Mouse (Mus musculus): ENCODE measurements around the gene Cog2.

The Cog2 gene

DNA sequence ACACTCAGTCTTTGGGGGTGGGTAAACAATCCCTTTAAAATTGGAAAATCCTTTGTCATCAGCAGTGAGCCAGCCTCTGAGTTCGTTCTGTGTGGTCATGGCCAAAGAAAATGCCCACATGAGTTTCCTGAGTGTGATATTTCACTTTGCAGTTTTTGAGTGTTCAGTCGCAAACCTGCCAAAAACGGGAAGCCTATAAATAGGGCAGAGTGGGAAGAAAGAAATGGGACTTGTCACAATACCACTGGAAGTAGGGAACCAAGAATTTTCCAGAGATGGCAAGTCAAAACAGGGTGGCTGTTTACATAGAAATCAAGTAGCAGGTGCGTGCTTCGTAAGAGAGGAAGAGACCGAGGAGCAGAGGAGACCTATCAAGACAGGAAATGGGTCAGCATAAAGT lies 4.0 kb upstream of the Cog2 start:
- DNase-seq (ENCODE audit: low read depth, low spot score), result no peak

DNA sequence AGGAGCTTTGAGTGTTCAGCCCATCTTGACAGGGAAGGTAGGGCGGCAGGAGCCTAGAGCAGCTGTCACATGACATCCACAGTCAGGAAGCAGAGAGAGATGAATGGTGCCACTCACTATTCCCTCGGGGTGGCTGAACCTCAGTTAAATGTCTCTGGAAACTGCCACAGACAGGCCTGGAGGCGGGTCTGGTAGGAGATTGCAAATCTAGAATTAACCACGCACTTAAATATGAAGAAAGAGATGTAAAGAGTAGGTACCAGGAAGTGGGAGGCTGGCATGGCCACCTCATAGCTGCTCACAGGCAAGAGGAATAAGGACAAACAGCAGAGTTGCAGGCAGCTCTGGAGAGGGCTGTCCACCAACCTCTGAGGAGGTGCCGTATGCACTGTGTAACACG lies 3.4 kb upstream of the Cog2 start:
- DNase-seq (ENCODE audit: low read depth, low spot score), result no peak

GRCm38 (mm10) chr8:124521946-124522345 lies 1.4 kb downstream of the Cog2 start:
- DNase-seq (ENCODE audit: low read depth, low spot score), result no peak

DNA sequence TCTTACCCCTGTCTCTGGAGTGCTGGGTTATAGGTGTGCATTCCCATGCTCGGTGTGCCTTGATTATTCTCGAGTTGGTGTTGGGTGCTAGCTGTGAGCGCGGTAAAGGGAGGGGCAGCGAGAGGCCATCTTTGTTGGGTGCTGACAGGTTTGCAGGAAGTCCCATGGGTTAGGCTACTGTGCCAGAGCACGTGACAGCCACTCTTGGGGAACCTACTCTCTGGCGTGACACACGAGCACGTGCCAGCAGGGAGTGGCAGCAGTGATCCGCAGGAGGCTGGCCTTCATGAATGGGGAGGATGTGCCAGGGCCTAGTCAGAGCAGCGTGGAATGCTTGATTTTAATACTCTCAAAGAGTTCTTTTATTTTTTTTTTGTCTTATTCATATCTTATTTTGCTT lies 5.7 kb downstream of the Cog2 start:
- DNase-seq (ENCODE audit: low read depth, low spot score), result no peak

DNA sequence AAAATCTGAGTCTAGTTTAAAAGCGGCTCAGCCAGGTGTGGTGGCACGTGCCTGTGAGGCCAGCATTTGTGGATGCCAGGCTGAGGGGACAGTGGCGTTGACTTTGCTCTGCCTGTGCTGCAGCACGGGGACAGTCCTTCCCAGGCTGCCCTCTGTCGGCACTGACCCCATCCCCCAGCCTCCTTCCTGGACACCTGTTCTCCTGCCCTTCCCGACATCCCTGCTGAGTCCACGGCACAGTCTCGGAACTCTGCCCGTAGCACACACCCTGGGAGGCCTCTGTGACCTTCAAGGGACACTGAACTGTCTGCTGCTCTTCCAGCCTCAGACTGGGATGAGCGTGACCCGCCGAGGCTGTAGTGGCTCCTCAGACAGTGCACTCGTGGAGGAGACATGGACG lies 9.5 kb downstream of the Cog2 start:
- DNase-seq (ENCODE audit: low read depth, low spot score), result no peak

DNA sequence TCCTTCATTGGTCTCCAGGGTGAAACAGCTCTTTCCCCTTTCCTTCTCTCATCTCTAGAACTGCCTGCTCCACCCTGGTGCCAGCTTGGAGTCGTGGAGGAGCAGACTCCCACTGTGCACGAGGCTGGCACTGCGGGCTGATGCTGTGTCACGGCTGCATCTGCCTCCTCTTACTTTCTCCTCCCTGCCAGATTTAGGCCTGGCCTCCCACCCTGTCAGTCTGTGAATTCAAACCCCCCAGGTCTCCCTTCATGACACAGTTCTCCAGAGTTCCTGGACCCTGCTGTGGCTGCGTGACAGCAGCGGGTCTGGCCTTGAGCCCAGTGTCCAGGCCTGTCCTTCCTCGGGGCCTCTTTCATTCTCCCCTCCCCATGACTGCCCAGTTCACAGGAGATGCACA lies 10.0 kb downstream of the Cog2 start:
- no peak for DNase-seq (ENCODE audit: low read depth, low spot score)

DNA sequence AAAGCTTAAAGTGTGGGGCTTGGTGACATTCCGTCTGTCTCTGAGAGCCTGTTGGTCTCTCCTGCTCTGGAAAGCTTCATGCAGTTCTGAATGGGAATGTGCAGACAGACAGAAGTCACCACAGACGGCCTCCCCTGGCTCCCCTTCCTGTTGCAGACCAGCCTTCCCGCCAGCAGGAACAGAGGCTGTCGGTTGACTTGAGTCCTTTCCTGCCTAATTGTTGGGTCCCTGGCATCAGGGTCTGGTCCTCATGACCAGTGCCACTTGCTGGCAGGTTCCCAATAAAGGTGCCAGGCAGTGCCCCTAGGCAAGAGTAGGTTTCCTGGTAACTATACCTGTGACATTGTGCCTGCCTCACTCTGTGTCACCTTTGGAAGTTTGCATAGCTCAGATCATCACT lies 10.4 kb downstream of the Cog2 start:
- DNase-seq (ENCODE audit: low read depth, low spot score), result no peak

GRCm38 (mm10) chr8:124532626-124533025 lies 12.1 kb downstream of the Cog2 start:
- no peak for DNase-seq (ENCODE audit: low read depth, low spot score)

DNA sequence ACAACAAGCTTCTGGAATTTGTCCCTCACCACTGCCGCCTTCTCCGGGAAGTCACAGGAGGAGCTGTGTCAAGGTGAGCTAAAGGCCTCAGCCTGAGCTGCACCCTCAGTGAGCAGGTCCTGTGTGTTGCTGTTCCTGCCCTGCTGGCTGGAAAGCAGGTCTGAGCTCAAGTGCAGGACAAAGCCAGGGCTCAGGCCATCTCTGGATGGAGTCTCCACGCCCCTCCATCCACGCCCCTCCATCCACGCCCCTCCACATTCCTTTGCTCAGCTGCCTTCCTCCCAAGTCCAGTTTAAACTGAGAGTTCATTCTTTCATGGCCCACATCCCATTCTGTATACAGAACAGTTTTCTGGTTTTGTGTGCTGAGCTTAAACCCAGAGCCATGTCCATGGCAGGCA lies 14.9 kb downstream of the Cog2 start:
- peak; percentile 64 for DNase-seq (ENCODE audit: low read depth, low spot score)

GRCm38 (mm10) chr8:124540906-124541305 lies 20.3 kb downstream of the Cog2 start:
- no peak for DNase-seq (ENCODE audit: low read depth, low spot score)

DNA sequence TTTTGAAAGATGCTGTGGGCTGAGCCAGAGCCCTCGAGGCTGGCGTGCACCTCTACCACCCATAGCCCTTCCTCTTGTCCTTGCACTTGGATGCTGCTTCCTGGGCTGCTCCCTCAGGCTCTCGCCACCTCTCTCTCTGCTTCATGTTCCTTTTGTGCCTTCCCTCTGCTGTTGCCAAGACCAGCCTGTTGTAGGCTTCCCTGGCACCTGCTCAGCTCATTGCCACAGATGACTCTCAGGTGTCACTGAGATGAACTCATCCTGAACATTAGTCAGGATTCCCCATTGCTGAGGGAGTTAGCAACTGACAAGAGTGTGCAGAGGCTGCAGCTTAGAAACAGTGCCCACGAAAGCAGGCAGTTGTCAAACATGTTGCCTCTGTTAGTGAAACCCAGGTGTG lies 21.4 kb downstream of the Cog2 start:
- DNase-seq (ENCODE audit: low read depth, low spot score), result no peak

DNA sequence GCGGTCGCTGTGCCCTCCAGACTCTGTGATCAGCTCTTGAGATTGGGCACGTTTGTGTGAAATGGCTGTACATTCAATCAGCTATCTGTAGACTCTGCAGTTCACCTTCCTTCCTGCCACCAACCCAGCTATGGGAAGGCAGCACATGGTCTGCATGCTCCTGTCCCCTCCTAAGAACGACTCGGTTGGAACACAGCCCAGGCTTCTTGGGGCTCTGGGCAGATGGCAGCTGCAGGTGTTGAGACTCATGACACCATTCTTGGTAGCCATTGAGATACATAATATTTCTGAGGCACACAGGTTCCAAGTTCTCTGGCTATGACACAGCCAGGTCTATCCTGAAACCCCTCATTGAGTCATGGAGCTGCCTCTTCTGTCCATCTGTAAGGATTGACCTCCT lies 22.7 kb downstream of the Cog2 start:
- no peak for DNase-seq (ENCODE audit: low read depth, low spot score)

DNA sequence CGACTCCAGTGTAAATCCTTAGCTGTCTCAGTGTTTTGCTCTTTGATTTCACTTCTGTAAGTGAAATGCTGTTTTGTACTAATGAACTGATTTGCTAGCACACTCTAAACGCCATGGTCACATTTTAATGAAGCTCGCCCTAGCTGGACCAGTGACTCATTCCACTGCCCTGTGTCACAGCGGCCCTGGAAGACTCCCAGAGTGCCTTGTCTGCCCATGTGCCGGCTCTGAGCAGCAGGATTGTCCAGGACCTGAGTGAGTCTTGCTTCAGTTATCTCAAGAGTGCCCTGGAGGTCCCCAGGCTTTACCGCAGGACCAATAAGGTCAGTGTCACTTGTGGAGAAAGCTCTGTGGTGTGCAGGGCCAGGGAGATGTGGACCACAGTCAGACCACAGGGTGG lies 25.8 kb downstream of the Cog2 start:
- no peak for DNase-seq (ENCODE audit: low read depth, low spot score)

- DNase-seq (ENCODE audit: low read depth, low spot score), result no peak
These were observed 26.2 kb downstream of the Cog2 start for GRCm38 (mm10) chr8:124546815-124547214.

- no peak for DNase-seq (ENCODE audit: low read depth, low spot score)
These were observed 26.7 kb downstream of the Cog2 start for GRCm38 (mm10) chr8:124547269-124547668.

DNA sequence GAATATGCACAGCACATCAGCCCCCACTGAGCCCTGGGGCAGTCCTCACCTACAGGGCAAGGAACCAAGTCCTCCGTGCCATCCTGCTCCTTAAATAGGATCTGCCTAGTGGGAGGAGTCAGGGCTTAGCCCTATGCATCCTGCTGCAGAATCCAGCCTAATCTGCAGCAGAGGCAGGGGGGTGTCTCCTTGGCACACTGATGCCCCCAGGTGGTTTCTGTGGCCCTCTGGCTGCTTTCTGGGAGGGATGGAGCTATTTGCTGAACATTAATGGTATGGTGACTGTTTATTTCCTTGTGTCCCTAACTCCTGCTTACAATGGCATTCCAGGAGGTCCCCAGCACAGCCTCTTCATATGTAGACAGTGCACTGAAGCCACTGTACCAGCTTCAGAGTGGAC lies 27.6 kb downstream of the Cog2 start:
- DNase-seq (ENCODE audit: low read depth, low spot score), result peak; percentile 77

- no peak for DNase-seq (ENCODE audit: low read depth, low spot score)
These were observed 30.6 kb downstream of the Cog2 start for GRCm38 (mm10) chr8:124551011-124551661.

GRCm38 (mm10) chr8:124555113-124555750 lies 34.7 kb downstream of the Cog2 start:
- no peak for DNase-seq (ENCODE audit: low read depth, low spot score)

DNA sequence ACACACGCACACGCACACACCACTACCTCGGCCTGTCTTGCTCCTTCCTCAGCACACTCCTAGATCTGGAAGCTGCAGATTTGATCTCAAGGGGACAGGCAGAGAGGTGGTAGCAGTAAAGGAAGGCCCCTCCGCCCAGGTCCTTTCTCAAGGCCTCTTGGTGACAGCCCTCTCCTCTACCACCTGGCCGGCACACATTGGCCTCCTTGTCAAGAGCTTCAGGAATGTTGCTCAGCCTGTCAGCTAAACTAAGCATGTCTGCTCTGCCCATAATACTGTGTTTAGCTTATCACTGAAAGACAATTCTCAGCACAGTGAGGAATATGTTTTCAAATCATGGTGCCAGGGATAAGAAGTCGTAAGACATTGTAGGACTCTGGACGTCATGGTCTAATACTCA lies 35.6 kb downstream of the Cog2 start:
- DNase-seq (ENCODE audit: low read depth, low spot score), result no peak

- DNase-seq (ENCODE audit: low read depth, low spot score), result no peak
These were observed 36.1 kb downstream of the Cog2 start for GRCm38 (mm10) chr8:124556658-124557057.

- no peak for DNase-seq (ENCODE audit: low read depth, low spot score)
These were observed 36.9 kb downstream of the Cog2 start for GRCm38 (mm10) chr8:124557476-124557875.

DNA sequence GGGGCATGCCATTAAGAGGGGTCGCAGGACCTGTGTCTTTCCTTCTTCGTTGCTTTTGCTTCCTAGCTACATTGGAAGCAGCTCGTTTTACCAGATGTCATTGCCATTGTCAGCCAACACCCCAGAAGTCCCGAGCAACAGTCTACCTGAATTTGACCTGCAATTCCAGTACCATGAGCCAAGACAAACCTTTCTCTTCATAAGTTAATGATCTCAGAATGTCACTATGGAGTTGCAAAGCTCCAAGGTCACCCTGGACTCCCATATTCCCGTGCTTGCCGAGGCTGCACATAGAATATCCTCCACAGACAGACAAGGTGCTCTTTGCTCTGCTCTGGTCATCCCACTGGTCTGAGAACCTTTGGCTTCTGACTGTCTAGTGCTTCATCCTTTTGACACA lies 46.6 kb downstream of the Cog2 start:
- DNase-seq (ENCODE audit: low read depth, low spot score), result no peak

GRCm38 (mm10) chr8:124567584-124567983 lies 47.0 kb downstream of the Cog2 start:
- no peak for DNase-seq (ENCODE audit: low read depth, low spot score)

GRCm38 (mm10) chr8:124569100-124569499 lies 48.5 kb downstream of the Cog2 start:
- DNase-seq (ENCODE audit: low read depth, low spot score), result no peak
